Mouse (Mus musculus) heart, adult 2 months (tissue): ENCODE results near the gene Zfp784.

Experiments used
- CTCF ChIP-seq: fragments of 200-600 bp; IDR thresholded peaks from 2 replicates; pipeline ENCODE4 v1.8.1; 2022; ENCODE audit warnings: antibody characterized with exemption, mild to moderate bottlenecking, moderate library complexity
- POLR2A ChIP-seq: fragments of 200-500 bp; IDR thresholded peaks from 2 replicates; pipeline ENCODE4 v1.6.1; 2011; ENCODE audit warnings: mild to moderate bottlenecking, low read depth, low read length, control low read depth; ENCODE audit not compliant: insufficient read depth

DNA sequence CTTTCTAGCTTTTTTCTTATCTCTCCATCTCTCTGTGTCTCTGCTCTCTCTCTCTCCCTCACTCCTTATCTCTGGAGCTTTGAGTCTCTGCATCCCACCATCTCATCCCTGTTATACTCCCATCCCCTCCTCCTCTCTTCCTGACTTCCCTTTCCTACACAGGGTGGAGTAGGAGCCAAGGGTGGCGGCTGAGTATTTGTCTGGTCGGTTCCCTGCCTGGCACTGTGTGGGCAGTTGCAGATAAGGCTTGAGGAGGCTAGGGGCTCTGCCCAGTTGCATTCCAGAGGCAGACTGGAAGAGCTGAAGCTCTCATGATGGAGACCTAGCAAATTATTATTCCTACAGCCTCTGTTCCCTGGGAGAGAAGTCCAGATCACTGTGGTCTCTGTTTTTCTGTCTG lies 50.0 kb downstream of the Zfp784 start:
- TF ChIP-seq POLR2A (no peak), CTCF (no peak)
